Mouse (Mus musculus): ENCODE data around the gene Pdhx. TPM values are rescaled to one million over a fixed set of nuclear protein-coding genes. Genes with fewer than 3 reads are reported as not detected.

The Pdhx gene
- total RNA-seq, 2 experiments from 2014 or later: 60.0 to 64.6 TPM

DNA sequence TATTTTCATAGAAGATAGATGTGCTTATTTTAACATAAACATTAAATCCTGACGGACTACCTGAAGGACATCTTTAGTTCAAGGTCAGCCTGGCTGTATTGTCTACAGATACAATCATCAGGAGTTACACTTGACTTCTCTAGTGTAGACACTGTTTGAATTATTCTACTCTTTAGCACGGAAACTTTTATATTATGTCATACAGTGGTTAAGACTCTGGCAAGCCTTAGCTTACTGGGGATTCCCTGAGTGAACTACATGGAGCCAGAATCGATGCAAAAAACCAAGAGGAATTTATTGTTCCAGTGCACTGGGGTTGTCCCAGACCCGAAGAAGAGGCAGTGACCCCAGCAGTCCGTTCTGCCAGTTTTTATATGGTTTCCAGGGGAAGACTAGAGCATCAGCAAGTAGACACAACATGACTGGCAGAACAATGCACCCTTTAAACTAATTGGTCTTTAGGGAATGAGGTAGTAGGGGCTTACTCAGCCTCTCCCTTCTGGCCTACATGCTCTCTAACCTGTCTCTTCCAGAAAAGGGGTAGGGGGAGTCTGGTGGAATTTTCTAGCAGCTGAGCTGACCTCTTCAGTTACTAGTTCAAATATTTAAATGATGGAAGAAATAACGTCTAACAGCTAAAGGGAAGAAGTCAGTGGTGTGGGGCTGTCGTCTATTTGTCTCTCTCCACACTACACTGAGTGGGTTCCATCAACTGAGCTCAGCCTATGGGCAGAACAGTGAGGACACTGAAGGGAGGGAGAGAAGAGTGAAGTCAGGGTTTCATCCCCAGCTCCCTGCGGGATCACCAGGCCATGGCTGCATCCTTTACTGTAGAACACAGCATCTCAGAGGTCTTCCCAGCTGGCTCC is 6.4 kb downstream of the Pdhx start:
- no peak for DNase-seq (ENCODE audit: low spot score in 2 of 2)

DNA sequence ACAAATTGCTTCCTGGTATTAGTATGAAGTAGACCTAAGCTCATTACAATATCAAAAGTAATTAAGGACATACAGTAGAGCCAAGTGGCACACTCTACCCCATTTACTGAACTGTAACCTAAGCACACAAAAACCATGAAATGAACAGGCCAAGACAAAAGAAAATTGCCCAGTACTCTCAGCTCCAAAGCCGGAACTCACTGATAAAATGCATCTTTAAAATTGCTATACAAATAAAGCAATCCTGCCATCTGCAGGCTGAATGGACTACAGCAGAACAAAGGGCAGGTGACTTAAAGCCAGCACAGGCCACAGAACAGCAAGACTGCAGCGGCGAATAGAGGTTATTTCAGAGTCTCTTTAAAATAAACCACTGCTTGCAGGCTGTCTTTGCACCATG is 10.4 kb downstream of the Pdhx start:
- peak in 1 of 2 experiments; percentile 30 for DNase-seq (ENCODE audit: low spot score in 2 of 2)

DNA sequence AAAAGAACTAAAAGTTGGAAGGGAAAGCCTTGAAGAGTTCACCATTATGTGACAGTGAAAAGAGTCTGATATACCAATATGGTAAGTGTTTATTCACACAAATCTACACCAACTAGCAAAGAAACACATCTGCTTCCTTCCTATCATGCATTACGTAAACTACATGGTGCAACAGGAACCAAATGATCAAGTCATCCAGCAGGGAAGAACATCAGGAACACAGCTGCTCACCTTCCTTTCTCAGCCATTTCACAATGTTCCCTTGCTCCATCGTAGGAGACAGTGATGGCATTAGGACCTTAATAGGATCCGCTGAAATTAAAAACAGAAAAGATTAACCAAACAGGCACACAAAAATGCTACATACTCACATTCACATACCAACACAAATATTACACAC is 15.0 kb downstream of the Pdhx start:
- DNase-seq (ENCODE audit: low spot score in 2 of 2): no peak

DNA sequence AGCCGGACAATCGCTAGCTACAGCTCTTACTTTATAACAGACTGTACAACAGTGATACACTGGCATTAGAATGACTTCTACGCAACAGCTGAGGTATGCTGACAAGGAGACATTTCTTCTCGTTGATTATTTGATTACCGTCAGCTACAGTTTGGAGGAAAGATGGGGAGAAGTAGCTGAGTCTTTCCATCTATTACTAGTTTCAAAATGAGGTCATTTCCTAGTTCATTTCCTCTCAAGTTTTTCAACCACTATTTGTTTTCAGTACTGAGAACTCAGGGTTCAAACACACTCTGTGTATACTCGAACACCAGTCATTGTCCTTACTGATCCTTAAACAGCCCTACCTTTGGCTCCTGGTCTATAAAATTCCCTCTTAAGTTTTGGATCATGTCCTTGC is 17.5 kb downstream of the Pdhx start:
- DNase-seq (ENCODE audit: low spot score in 2 of 2): no peak

DNA sequence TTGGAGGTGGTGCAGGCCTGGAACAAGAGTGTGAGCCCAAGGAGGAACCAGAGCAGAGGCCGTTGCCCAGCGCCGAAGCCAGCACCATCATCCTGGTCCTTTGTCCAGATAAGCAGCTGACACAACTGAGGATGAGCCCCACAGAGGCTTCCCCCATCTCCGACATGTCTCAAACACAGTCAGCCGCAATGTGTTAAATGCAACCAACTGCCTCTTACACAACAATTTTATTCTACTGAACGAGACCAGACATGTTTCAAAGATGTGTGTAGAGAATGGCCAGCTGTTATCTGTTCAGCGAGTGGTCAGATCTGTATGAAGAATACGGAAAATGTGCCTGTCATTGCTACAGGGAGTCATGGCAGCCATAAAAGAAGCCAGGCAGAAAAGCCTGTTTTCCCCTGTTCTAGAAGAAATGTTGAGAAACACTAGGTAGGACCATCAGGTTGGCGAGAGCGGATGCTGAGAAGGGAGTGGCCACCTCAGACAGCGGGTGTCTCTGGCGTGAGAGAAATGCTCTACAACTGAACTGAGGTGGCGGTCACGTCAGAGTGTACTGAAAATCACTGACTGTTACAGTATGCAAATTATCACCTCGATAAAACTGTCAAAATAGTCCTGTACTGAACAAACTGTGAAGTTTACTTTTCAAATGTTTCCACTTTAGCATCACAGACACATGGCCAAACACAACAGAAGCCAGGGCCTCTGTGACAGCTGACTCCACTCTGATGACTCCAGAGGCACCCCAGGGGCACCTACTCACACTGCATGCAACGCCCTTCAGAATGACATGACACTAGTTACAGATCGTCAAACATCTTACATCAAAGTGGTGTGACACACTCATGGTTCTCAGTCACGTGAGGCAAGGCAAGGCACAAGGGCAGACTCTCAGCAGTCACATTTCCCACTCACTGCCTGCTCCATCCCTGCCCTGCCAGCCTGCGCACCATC is 21.1 kb downstream of the Pdhx start:
- no peak for DNase-seq (ENCODE audit: low spot score in 2 of 2)

DNA sequence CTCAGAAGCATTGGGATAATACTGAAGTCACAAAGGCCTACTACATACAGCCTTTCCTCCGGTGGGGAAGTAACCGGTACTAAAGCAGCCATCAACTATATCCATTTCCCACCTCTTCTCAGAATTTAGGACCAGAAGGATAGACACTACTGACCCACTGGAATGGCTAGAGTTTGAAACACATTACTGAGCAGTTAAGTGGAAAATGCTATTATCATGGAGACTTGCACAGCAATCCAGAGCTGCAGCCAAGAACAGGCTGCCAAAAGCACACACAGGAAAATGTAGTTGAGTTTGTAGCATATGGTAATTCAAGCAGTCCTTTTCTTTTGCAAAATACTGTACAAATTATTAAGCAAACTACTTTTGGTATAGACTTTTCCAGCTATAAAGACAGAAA is 28.0 kb downstream of the Pdhx start:
- no peak for DNase-seq (ENCODE audit: low spot score in 2 of 2)

DNA sequence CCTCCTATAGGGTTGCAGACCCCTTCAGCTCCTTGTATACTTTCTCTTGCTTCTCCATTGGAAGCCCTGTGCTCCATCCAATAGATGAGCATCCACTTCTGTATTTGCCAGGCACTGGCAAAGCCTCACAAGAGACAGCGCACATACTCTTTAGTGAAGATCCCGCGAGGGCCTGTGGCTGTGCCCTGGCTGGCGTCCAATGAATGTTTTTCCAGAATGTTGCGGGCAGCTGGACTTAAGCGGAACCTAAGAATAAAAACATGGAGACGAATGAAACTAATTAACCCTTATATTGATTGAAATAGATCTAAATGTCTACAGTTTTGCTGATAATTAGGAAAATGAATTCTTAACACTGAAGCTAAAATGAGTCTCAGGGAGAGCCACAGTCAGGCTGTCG is 32.4 kb downstream of the Pdhx start:
- peak in 1 of 2 experiments; percentile 43 for DNase-seq (ENCODE audit: low spot score in 2 of 2)

DNA sequence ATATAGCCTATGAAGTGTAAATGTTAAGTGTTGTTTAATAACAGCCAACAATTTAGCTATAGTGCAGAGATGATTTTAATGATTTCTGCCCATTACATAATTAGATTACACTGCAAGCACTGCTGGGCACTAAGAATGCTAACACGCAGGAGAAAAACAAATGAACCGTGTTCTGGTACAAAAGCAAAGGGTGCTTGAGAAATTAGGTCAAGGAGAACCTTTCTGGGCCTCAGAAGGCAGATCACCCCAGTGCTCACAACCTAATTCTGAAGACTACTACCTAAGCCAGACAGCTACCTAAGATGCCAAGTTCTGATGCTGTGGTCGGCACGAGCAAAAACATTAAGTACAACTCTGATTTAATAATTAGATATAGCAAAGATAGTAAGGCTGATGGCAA is 35.5 kb downstream of the Pdhx start:
- DNase-seq (ENCODE audit: low spot score in 2 of 2): no peak

DNA sequence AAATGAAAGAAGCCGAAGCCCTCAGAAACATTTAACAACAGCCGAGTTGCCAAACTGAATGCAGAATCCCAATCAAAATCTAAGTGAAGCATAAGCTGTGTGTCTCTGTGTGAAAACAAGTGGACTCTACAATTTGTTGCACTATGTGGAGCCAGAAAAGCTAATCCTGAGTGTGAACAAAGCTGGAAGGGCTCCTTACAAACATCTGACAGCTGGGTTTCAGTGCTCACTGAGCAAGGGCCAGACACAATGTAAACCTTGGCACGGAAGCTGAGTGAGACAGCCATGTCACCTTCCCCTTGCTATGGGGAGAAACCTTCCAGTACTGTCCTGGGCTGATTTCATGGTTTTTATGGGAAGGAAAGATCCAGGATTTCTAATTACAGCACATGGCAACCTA is 50.6 kb downstream of the Pdhx start:
- DNase-seq (ENCODE audit: low spot score in 2 of 2): no peak

DNA sequence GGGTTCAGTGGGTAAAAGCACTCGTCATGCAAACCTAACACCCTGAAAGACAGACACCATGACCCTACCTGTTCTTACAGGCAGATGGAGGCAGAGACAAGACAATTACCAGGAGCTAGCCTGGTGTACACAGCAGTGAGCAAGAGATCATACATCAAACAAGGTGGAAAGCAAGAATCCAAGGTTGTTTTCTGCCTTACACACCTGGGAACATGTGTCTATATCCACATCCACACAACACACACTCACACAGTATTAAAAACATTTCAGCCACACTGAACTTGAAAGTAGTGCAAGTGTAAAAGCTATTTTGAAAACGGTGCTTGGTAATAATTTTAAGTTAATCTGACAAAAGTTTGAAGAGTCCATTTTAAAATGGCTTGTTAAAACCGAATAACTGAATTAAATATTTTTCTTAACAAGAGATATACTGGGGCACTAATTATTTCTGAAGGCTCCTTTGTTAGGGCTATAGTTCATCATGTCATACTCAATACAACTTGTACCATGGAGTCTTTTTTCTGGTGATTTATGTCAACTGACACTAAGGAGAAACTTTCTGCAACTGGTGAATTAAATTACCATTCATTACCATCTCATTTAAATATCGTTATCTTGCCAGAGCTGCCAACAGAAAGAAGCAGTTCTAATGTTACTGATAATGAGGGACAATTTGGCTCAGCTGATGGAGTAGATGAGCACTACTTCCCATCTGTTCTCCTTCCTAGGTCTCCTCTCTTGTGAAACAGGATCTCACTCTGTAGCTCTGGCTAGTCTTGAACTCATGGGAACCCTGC is 52.9 kb downstream of the Pdhx start:
- DNase-seq (ENCODE audit: low spot score in 2 of 2): no peak

DNA sequence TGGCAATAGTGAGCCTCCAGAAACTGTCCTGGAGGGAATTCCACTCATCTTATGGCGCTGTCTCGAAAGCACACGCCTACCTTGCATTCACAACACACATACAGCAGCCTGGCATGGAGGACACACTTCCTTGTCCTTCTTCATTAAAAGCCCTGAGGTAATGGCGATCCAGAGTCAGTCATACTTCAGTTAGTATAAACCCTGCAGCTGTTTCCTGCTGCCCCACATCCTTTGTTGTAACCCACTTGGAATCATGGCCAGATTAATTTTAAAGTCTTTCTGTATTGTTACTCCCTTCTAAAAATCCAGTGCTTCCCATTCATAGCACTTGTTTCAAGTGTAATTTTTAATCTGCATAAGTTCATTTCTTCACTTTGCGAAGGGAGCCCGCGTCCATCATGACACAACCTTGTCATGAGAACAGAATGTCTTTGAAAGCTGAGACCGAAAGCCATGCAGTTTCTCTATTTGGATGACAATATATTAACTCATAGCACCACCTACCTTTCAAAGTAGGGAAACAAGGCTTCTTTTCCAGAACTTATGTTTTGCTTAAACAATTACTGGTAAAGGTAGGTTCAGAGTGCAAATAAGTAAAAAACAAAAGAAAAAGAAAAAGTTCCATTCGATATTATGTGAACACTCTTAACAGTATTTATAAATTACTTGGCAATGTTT is 54.4 kb downstream of the Pdhx start:
- DNase-seq (ENCODE audit: low spot score in 2 of 2): no peak

DNA sequence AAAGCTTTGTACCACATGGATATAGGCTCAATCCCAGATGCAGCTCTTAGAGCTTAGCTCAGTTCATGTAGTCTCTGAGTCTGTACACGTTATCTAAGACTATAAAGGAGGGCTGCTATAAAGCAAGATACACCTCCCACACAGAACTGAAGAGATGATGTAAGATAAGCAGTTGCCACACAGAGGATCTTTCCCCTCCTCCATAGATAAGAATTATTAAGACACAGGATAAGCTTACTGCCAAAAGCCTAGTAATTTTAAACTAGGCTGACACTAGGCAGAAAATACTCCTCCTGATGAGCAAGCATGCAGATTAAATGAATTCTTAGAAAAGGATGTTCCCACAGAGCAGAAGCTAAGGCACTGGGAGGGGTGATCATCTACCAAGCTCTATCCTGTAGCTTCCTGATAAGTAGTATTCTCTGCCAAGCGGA is 55.9 kb downstream of the Pdhx start:
- DNase-seq (ENCODE audit: low spot score in 2 of 2): no peak

DNA sequence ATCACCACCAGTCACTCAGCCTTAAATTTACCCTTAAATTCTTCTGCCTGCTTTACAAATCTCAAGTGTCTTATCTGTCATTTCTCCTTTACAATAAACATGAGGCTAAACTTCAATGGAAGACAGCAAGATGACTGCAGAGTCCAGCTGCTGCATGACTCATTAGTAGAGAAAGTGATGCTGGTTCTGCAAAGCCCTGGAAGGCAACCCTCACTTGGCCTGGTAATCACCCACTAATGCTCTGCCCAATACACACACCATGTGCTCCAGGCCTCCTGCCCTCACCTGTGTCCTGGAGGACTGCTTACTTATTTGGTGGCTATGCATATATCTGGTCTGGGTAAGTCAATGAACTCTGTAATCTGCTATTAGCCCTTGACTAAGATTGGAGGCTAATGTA is 57.2 kb downstream of the Pdhx start:
- no peak for DNase-seq (ENCODE audit: low spot score in 2 of 2)

DNA sequence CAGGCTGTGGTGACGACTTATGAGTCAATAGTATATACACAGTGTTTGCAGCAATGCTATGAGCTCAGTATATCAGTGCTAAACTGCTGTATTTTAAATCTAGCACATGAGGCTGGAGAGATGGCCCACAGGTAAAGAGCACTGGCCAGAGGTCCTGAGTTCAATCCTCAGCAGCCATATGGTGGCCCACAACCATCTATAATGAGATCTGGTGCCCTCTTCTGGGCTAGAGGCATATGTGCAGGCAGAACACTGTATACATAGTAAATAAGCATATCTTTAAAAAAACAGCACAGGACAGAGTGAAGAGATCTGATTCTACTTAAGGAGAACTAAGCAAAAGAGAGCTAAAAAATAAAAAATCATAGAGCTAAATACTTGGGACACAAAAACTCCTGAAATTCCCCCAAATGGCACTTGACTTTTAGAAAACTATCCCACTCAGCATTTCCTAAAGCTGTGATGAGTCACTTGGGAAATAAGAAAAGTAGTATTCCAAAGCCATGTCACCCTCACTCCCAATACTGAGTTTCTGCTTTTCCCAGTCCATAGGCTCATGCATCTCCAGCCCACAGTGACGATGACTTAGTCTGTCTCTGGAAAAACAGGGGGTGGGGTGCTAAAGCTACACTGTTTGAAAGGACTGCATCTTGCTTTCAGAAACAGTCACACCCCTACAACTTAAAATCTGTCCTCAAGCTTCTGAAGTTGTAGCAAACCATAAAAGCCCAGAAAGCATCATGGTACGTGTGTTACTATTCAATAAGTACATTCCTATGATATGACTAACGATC is 60.3 kb downstream of the Pdhx start:
- no peak for DNase-seq (ENCODE audit: low spot score in 2 of 2)

DNA sequence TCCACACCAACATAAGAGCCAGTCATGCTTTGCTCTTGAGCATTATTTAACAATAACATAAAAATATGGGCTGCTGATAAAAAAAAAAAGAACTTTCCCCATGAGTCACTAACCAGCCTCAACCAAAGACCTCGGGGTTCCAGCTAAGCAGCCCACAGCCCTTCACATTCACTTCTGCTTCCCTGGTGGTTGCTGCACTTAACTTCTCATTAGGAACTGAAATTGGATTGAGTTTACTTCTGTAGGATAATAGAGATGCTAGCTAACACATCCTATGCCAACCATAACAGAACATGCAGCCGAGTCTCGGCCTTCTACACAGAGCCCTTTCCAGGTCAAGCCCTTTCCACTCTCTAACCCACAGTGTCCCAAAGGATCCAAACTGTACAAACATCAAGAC is 65.1 kb downstream of the Pdhx start:
- no peak for DNase-seq (ENCODE audit: low spot score in 2 of 2)

DNA sequence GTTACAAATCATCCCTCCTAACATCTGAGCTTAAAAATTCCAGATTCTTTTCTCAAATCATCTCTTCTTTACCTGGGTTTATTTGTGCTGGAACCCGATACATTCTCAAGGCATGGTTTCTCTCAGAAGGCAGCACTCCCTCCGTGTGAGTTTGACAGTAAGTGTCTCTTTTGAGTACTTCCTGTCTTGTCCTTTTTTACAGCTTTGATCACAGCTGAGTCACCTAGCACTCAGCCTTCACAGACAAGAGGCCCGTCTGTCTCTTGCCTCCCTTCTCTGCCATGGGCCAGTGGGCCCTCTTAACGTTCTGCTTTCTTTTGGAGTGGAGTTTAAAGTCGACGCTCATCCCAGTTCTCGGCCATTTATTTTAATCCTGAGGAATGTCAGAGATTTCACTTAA is 68.7 kb downstream of the Pdhx start:
- no peak for DNase-seq (ENCODE audit: low spot score in 2 of 2)

DNA sequence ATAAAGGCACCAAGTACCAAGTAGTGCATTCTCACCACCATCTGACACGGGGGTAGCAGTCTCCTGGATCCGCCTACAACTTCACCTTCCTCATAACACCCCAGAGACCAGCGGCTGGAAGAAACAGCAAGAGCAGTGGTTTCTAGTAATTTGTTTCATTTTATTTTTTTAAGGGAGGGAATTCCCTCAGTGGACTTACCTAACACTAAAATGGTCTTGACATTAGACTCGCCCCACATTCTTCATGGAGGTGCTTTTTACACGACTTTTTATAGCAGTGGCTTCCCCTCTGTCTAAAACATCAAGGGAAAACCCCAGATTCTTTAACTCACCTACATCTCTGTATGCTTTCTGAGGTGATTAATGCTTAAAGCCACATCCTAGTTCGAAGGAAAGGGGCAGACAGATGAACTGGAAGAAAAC is 74.1 kb downstream of the Pdhx start:
- no peak for DNase-seq (ENCODE audit: low spot score in 2 of 2)

DNA sequence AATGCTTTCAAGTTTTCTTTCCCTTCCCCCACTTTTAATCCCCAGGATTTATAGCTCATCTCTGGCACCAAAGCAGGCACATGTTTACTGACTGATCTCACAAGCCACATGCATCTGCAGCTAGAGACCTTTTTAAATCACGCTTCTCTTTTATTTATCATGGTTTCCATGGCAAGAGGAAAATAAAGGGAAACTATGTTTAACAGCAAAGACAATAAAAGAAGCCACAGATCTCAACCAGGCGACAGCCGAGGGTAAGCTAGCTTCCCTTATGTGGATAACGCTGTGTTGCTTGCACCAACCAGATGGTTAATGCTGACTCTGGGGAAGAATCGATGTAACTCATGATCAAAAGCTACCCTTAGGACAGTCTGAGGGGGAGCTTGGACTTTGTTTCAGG is 75.0 kb downstream of the Pdhx start:
- no peak for DNase-seq (ENCODE audit: low spot score in 2 of 2)

DNA sequence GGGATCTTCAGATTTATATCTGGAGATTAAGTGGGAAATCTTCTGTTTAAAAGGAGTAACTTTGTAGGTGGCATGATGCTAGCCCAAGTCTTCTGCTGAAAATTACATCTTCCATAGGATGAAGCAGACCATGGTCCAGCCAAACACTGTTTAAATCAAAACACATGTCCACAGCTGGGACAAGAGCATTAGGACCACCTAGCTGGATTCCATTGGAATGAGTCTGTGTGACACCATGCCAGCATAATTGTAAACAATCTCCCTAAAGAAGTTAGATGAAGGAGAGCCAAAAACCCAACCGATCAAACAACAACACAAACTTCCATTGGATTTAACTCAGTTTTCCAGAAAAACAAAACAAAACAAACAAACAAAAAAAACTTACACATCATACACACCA is 75.4 kb downstream of the Pdhx start:
- no peak for DNase-seq (ENCODE audit: low spot score in 2 of 2)

All from gastrocnemius, postnatal 4 days (tissue).